Mouse (Mus musculus) hindbrain, embryonic 14.5 days (tissue): ENCODE measurements around the gene Ell2. TPM values are rescaled to one million over a fixed set of nuclear protein-coding genes. Genes with fewer than 3 reads are reported as not detected.

Experiments used
- ATAC-seq: fragments of 200-750 bp; cut with Nextera tagmentation; 2 replicates; pipeline ENCODE4 v1.8.0; 2017; ENCODE audit warnings: moderate number of reproducible peaks, mild to moderate bottlenecking, moderate TSS enrichment, moderate library complexity; ENCODE audit not compliant: low FRiP score
- DNase-seq: peaks from one replicate; pipeline ENCODE4 v3.0.0-alpha.2; 2015; ENCODE audit warnings: low spot score
- H3K27ac ChIP-seq: fragments of 300-500 bp; sonication (generic); 2 replicates; pipeline ENCODE4 v1.5.1; 2014; ENCODE audit warnings: mild to moderate bottlenecking, moderate library complexity
- H3K27me3 ChIP-seq: fragments of 300-500 bp; sonication (generic); 2 replicates; pipeline ENCODE4 v1.6.1; 2014; ENCODE audit warnings: mild to moderate bottlenecking, low read length, mixed read lengths; ENCODE audit not compliant: control insufficient read depth, insufficient read depth
- H3K36me3 ChIP-seq: fragments of 300-500 bp; sonication (generic); replicated peaks from 2 replicates; pipeline ENCODE4 v1.6.1; 2014; ENCODE audit not compliant: control insufficient read depth, insufficient read depth
- H3K4me1 ChIP-seq: fragments of 300-500 bp; sonication (generic); replicated peaks from 2 replicates; pipeline ENCODE4 v1.6.1; 2014; ENCODE audit warnings: antibody characterized with exemption, low read length, mixed read lengths; ENCODE audit not compliant: control insufficient read depth, insufficient read depth
- H3K4me2 ChIP-seq: fragments of 300-500 bp; sonication (generic); replicated peaks from 2 replicates; pipeline ENCODE4 v1.6.1; 2014; ENCODE audit warnings: mild to moderate bottlenecking, moderate library complexity
- H3K4me3 ChIP-seq: fragments of 300-500 bp; sonication (generic); replicated peaks from 2 replicates; pipeline ENCODE4 v1.5.1; 2014; ENCODE audit warnings: mild to moderate bottlenecking, low read length
- H3K9ac ChIP-seq: fragments of 300-500 bp; sonication (generic); 2 replicates; pipeline ENCODE4 v1.6.1; 2014
- H3K9me3 ChIP-seq: fragments of 300-500 bp; sonication (generic); 2 replicates; pipeline ENCODE4 v1.6.1; 2016; ENCODE audit warnings: low read length; ENCODE audit not compliant: control insufficient read depth
- WGBS: fragments of 180-500 bp; shearing (Covaris S2); extraction: QIAGEN DNeasy Blood & Tissue Kit; methylation state at CpG from one replicate; pipeline ENCODE4 v1.1.7; 2014; 5-methylcytosine and 5-hydroxymethylcytosine counted together
- polyA plus RNA-seq: library from polyadenylated mRNA; unstranded; fragments of >200 nt; fragmentation: Nextera tagmentation; extraction: Ambion mirVana; gene quantifications from 2 replicates; pipeline ENCODE4 v1.2.1, GENCODE M21; 2014

Gene Ell2
- polyA plus RNA-seq, 1 experiment from 2014 or later, result 2.4 TPM

GRCm38 (mm10) chr13:75727932-75728331 lies 21.4 kb downstream of the Ell2 start:
- DNase-seq, result no peak
- no peaks in the 10 kb centered on the region for H3K4me1 ChIP-seq
- no peaks in the 10 kb centered on the region for H3K27me3 ChIP-seq
- H3K36me3 ChIP-seq, result no peaks in the 10 kb centered on the region
- H3K4me2 ChIP-seq, result no peak overlapping the region
- H3K27ac ChIP-seq, result no peak overlapping the region
- H3K9me3 ChIP-seq, result no peaks in the 10 kb centered on the region
- H3K9ac ChIP-seq, result no peak overlapping the region
- no peak overlapping the region for H3K4me3 ChIP-seq
- ATAC-seq, result no peak
- WGBS, result 94% methylated on average over 1 of the region's 1 CpGs

DNA sequence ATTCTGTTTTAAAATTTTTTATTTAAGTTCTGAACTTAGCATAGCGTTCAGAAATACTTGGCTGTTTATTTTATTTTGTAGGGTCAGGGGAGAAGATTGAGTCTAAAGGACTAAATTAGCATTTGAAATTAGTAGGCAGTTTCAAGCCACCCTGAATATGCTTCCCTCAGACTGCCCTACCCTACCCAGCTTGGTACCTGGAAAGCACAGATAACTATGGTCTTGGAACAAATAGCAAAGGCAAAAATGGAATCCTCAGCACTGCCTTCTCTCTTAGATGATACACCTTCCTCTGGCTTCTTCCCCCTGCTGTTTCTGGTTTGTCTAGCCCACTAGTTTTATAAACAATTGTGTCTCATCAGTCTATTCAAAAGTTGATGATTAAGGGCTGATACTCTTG lies 23.3 kb downstream of the Ell2 start:
- 76% methylated on average over 1 of the region's 1 CpGs for WGBS
- no peak overlapping the region for H3K9ac ChIP-seq
- no peak overlapping the region for H3K4me2 ChIP-seq
- no peaks in the 10 kb centered on the region for H3K36me3 ChIP-seq
- no peak overlapping the region for H3K27ac ChIP-seq
- ATAC-seq (no peak), DNase-seq (no peak)
- H3K4me1 ChIP-seq, result no peaks in the 10 kb centered on the region
- H3K27me3 ChIP-seq, result no peaks in the 10 kb centered on the region
- no peaks in the 10 kb centered on the region for H3K9me3 ChIP-seq
- no peak overlapping the region for H3K4me3 ChIP-seq

GRCm38 (mm10) chr13:75730717-75731116 lies 24.2 kb downstream of the Ell2 start:
- Histone ChIP-seq H3K27me3 (no peaks in the 10 kb centered on the region), H3K36me3 (no peaks in the 10 kb centered on the region), H3K9ac (no peak overlapping the region), H3K9me3 (no peaks in the 10 kb centered on the region), H3K4me3 (no peak overlapping the region), H3K4me1 (no peaks in the 10 kb centered on the region), H3K4me2 (no peak overlapping the region), H3K27ac (no peak overlapping the region)
- DNase-seq (no peak), ATAC-seq (no peak)

DNA sequence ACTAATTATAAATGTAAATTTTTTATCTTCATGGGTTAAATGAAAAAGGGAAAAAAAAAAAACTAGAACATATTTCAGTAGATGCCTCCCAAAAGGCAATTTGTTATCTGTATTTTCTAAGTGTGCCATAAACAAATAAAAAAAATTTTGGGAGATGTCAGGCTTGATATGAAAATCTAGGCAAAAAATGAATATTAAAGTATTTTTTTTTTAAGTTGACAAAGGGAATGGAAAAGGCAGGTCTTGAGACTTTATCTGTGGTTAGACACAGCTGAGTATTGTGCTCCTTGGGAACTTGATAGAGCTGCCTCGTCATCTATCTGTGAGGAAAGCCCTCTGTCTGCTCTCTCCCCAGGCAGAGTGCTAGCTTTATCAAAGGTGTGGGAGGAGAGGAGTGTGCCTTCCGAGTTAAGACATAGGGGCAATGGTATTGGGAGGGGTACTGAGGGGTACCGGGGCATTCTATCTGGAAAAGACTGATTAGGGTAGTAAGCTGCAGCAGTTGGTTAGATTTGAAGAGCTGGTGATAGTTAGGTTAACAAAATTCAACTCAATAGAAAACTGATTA lies 27.1 kb downstream of the Ell2 start:
- H3K36me3 ChIP-seq, result no peaks in the 10 kb centered on the region
- no peak overlapping the region for H3K4me3 ChIP-seq
- no peak for DNase-seq
- no peak overlapping the region for H3K4me2 ChIP-seq
- no peaks in the 10 kb centered on the region for H3K9me3 ChIP-seq
- H3K4me1 ChIP-seq, result no peaks in the 10 kb centered on the region
- no peaks in the 10 kb centered on the region for H3K27me3 ChIP-seq
- WGBS, result 79% methylated on average over 3 of the region's 3 CpGs
- no peak overlapping the region for H3K9ac ChIP-seq
- no peak for ATAC-seq
- no peak overlapping the region for H3K27ac ChIP-seq

- no peak for ATAC-seq
- H3K27ac ChIP-seq, result no peak overlapping the region
- no peaks in the 10 kb centered on the region for H3K4me1 ChIP-seq
- 93% methylated on average over 5 of the region's 5 CpGs for WGBS
- no peak overlapping the region for H3K4me3 ChIP-seq
- DNase-seq, result no peak
- no peaks in the 10 kb centered on the region for H3K9me3 ChIP-seq
- no peak overlapping the region for H3K9ac ChIP-seq
- no peaks in the 10 kb centered on the region for H3K36me3 ChIP-seq
- no peaks in the 10 kb centered on the region for H3K27me3 ChIP-seq
- H3K4me2 ChIP-seq, result no peak overlapping the region
These were observed 27.7 kb downstream of the Ell2 start for GRCm38 (mm10) chr13:75734231-75734630.

GRCm38 (mm10) chr13:75735606-75736005 lies 29.0 kb downstream of the Ell2 start:
- WGBS, result 91% methylated on average over 1 of the region's 1 CpGs
- Histone ChIP-seq H3K36me3 (no peaks in the 10 kb centered on the region), H3K9me3 (no peaks in the 10 kb centered on the region), H3K27ac (no peak overlapping the region), H3K4me2 (no peak overlapping the region), H3K9ac (no peak overlapping the region), H3K4me1 (no peaks in the 10 kb centered on the region), H3K4me3 (no peak overlapping the region), H3K27me3 (no peaks in the 10 kb centered on the region)
- DNase-seq, result no peak
- no peak for ATAC-seq

DNA sequence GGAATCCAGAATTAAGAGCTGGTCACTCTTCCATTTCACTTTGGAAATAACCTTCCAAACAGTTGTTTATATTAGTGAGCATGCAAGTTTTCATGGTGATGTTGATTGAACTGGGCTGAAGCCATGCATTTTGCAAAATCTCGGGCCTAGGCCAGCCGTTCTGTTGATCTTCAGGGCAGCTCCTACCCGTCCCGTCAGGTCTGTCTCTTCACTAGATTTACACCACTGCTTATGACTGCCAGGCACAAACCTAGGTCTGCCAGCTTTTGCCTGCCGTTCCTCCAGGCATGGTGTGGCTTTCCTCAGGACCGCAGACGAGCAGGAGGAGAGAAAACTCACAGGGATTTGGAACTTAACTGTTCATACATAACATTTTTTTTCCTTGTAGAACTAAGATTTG lies 31.4 kb downstream of the Ell2 start:
- Histone ChIP-seq H3K36me3 (no peaks in the 10 kb centered on the region), H3K4me3 (no peak overlapping the region), H3K9me3 (no peaks in the 10 kb centered on the region), H3K4me2 (no peak overlapping the region), H3K9ac (no peak overlapping the region), H3K4me1 (no peaks in the 10 kb centered on the region), H3K27me3 (no peaks in the 10 kb centered on the region), H3K27ac (no peak overlapping the region)
- WGBS, result 91% methylated on average over 7 of the region's 7 CpGs
- no peak for DNase-seq
- ATAC-seq, result no peak

DNA sequence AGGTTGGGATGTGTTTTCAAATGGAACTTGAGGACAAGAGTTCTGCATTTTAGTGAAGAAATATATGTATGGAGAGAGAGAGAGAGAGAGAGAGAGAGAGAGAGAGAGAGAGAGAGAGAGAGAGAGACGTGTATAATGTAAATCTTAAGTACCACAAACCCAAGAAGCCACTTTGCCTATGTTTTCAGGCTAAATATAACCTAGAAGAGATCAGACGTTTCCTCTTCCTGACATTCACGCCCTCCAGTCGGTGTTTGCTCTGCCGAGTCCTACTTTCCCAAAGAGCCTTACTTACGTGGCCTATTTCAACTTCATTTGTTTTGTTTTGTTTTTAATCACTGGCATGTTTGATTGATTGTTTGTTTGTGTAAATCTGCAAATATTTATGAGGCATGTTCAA lies 32.0 kb downstream of the Ell2 start:
- Histone ChIP-seq H3K4me2 (no peak overlapping the region), H3K27ac (no peak overlapping the region), H3K4me1 (no peaks in the 10 kb centered on the region), H3K4me3 (no peak overlapping the region), H3K9ac (no peak overlapping the region), H3K27me3 (no peaks in the 10 kb centered on the region), H3K36me3 (no peaks in the 10 kb centered on the region), H3K9me3 (no peaks in the 10 kb centered on the region)
- DNase-seq (no peak), ATAC-seq (no peak)
- 77% methylated on average over 6 of the region's 6 CpGs for WGBS

- no peak for DNase-seq
- Histone ChIP-seq H3K4me3 (no peak overlapping the region), H3K9me3 (no peaks in the 10 kb centered on the region), H3K27ac (no peak overlapping the region), H3K4me1 (no peaks in the 10 kb centered on the region), H3K4me2 (no peak overlapping the region), H3K36me3 (no peaks in the 10 kb centered on the region), H3K9ac (no peak overlapping the region), H3K27me3 (no peaks in the 10 kb centered on the region)
- no peak for ATAC-seq
- 87% methylated on average over 3 of the region's 3 CpGs for WGBS
These were observed 32.4 kb downstream of the Ell2 start for GRCm38 (mm10) chr13:75738957-75739356.

- no peak for DNase-seq
- Histone ChIP-seq H3K4me3 (no peak overlapping the region), H3K9me3 (no peaks in the 10 kb centered on the region), H3K4me1 (no peaks in the 10 kb centered on the region), H3K4me2 (no peak overlapping the region), H3K9ac (no peak overlapping the region), H3K36me3 (no peaks in the 10 kb centered on the region), H3K27me3 (no peaks in the 10 kb centered on the region), H3K27ac (no peak overlapping the region)
- no peak for ATAC-seq
- WGBS, result 87% methylated on average over 3 of the region's 3 CpGs
These were observed 33.5 kb downstream of the Ell2 start for GRCm38 (mm10) chr13:75740018-75740417.
